Mouse (Mus musculus) mouse trophoblast stem cell (cell line): ENCODE measurements around the gene Slx1b.
"Not testable (repeated sequence)": the region's sequence is repeated elsewhere in the genome, so short reads cannot be mapped to it uniquely, and the experiment has no call there.

Source experiments
- in situ Hi-C, 2 experiments: fragments of 300-500 bp; cut with MseI, MboI; formaldehyde crosslinking; loops; 2 replicates in 1 of 2; 3 replicates in 1 of 2; pipeline ENCODE4 v1.15.1; 2025

Slx1b gene

DNA sequence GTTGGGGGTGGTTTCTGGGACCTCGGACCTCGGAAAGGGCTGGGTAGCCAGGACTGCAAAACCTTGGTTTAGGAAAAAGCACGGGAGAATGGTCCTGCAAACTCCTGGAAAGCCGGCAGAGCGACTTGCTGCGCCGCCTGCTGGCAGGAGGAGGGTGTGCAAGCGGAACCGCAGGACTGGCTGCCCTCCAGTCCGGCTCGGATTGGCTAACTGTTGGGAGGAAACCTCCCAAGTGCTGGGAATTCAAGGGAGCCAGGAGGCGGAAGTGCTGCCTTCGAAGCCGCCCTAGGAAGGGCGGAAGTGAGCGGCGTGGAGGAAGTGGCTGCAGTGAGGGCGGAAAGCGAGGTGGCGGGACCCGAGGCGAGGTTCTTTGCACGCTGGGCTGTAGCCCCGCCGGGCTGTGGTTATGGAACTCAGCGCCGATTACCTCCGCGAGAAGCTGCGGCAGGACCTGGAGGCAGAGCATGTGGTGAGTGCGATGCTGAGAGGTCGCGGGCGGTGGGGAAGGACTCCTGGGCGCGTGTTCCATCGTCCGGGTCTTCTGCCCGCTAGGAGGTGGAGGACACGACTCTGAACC, at the start of gene Slx1b:
Gene Slx1b (minus strand): TSS at position 154 of the 577 bp plus-strand sequence.
- in situ Hi-C loops: no loop called here

DNA sequence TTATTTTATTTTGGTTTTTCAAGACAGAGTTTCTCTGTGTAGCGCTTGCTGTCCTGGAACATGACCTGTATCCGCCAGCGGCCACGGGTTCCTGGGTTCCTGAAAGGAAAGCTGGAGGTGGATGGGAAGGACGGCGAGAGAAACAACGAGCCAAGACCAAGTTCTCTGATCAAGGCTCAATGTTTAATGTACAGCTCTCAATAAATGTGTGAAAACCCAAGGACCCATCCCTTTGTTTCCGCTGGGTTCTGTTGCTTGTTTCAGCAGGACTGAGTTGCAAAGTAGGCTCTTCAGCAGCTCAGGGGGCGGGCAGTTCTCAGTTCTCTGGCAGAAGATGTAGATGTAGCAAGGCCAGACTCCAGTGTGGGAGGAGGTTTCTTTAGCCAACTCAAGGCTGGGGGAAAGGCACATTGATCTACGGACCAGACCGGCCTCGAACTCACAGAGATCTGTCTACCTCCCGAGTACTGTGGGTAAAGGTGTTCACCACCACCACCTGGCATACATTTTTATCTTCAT, 46.4 kb upstream of the Slx1b start:
- in situ Hi-C loops: no loop called here

DNA sequence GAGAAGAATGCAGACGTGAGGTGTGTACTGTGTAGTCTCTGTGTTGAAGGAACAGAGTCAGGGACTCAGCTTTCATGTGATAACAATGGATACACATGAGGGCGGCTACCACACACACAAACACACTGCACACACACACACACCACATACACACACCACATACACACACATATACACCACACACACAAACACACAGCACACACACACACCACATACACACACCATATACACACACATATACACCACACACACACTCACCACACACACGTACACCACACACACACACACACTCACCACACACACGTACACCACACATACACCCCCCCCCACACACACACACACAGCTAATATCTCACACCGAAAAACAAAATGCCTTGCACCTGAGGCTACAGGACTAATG, 45.9 kb upstream of the Slx1b start:
- in situ Hi-C loops: no loop called here

DNA sequence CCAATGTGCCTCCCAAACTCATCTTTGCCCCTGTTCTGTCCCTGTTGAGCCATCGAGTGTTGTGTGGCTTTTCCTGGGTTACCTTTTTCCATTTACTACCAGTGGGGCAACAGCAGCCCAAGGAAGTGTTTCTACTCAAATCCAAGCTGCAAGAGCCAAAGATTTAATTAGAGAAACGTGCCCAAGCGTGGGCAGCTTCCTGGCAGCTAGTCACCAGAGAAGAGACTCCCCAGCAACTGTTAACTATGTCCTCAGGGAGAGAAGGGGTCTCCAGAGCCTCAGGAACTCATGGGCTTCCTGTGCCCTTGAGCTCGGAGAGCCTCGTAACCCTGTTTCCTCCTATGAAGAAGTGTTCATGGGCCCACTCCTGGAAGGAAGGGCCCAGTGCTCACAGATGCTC, 45.4 kb upstream of the Slx1b start:
- in situ Hi-C loops: no loop called here

DNA sequence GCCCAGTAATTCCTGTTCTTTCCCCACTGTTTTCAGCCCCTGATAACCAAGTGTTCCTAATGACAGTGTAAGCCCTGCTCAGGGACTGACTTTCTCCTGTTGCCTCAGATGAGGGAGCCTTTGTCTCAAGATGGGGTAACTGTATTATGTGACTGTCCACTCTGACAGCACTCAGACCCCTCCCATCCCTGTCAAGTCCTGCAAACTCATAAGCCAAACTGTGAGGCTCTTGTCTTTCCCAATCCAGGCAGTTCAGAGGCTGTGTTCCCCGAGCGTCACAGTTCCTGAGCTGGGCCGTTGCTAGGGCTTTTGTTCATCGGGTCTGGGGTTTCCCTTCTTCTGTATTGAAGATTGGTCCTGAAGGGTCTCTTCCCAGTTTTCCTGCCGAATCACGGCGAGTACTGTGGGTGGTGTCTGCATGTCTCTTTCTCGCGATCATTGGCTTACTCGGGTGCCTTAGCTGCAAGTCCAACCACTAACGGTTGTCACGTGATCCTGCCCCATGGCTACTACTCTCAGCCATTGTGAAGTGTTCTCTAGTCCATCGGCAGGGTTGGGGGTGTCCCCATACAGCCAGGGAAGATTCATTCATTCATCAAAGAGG, 44.6 kb upstream of the Slx1b start:
- in situ Hi-C loops: no loop called here

DNA sequence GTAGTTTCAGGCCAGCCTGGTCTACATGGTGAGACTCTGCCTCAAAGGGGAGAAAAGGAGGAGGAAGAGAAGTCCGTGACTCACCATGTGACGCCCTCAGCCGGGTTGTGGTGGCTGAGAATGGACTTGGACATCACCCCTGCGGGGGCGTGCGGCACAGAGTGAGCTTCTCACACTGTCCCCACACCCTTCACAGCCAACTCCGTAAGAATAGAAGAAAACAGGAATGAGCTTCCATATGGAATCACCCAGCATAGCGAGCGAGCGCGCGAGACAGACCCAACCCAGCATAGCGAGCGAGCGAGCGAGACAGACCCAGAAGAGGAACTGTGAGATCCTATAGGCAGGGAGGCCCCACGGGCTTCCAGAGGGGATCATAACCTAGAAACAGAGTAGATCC, 44.0 kb upstream of the Slx1b start:
- in situ Hi-C loops: no loop called here

DNA sequence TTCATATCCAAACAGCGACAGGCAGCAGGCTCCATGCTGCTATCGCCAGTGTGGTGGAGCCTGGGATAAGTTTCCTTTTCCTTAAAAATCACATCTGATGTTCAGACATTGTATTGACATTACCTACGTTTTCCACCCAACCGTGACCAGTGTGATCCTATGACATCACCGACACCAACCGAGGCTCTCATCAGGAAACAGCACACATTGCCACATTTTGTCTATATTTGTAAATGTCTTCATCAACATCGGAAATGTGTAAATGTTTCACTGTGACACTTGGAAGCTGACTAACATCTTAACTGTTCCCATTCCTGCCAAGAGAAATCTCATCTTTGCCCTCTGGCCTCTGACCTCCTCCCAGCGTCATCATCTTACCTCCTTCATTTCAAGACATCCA, 40.5 kb upstream of the Slx1b start:
- in situ Hi-C loops: no loop called here

DNA sequence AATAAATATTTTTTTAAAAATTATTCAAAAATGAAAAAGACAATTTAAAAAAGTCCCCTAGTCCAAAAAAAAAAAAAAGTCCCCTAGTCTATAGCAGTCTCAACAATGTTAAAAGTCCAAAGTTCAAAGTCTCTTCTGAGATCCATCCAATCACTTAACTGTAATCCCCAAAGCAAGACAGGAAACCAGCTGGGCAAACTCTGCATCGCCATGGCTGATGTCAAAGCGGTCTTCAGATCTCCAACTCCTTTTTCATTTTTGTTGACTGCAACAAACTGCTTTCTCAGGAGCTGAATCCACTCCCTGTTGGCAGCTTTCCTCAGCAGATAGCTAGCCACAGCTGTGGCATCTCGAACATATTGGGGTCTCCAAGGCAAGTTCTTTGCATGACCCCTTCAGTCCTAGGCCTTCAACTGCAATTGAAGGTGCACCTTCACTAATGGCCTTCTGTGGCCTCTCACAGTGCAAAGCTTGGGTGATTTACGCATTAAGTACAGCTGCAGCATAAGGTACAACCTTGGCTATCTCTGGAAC, 34.7 kb upstream of the Slx1b start:
- in situ Hi-C loops: not testable (repeated sequence)

DNA sequence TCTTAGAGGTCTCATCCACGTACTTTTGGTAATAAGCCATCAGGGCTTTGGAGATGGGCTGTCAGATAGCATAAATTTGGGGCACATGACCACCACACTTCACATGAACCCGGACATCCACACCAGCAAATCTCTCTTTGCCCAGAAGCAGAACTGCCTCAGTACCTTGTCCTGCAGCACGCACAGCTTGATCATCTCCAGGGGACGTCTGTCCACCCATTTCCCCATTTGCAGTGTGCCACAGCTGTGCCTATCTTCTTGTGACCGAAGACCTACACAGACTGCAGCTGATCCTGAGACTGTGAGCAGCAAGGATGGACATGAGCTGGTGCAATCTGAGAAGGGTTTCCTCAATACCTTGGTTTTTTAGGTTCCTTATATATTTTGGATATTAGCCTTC, 30.1 kb upstream of the Slx1b start:
- in situ Hi-C loops: no loop called here

DNA sequence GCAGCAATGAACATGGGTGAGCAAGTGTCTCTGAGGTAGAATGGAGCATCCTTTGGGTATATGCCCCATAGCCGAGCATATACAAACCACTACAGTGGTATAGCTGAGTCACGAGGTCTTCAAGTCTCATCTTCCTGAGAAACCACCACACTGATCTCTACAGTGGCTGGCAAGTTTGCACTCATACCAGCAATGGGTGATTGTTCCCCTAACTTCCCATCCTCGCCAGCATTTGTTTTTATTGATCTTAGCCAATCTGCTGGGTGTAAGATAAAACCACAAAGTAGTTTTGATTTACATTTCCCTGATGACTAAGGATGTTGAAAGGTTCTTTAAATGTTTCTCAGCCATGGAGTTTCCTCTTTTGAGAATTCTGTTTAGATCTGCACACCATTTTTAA, 29.5 kb upstream of the Slx1b start:
- in situ Hi-C loops: no loop called here

DNA sequence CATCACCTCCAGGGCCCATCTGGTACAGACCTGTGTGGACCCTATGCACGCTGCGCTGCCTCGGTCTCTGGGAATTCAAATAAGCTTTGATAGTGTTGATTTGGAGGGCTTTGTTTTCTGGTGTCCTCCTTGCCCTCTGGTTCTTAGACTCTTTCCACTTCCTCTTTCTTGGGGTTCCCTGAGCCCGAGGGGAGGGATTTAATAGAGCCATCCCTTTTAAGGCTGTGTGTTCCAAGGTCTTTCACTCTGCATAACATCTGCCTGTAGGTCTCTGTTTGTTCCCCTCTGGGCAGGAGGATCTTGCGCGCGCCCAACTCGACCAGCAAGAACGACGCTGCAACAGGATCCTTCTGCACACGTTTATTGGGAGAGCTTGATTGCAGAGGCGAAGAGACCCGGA, 26.1 kb upstream of the Slx1b start:
- in situ Hi-C loops: no loop called here

DNA sequence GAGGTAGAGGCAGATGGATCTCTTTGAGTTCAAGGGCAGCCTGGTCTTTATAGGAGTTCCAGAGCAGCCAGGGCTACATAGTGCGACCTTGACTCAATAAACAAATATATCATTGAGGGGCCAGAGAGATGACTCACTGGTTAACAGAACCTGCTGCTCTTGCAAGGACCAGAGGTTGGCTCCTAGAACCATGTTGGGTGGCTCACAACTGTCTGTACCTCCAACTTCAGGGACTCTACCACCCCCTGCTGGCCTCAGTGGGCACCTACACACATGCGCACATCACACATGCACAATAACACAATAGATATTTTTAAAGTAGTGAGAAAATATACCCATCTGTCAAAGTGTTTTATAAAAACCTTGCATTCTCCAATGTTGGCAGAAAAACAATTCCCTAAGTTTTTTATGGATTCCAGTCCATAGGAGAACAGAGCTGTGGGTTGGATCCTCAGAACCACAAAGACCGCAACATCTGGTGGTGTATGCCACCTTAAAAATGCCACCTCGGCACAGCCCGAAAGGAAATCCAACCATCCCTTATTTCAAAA, 23.3 kb upstream of the Slx1b start:
- in situ Hi-C loops: no loop called here

DNA sequence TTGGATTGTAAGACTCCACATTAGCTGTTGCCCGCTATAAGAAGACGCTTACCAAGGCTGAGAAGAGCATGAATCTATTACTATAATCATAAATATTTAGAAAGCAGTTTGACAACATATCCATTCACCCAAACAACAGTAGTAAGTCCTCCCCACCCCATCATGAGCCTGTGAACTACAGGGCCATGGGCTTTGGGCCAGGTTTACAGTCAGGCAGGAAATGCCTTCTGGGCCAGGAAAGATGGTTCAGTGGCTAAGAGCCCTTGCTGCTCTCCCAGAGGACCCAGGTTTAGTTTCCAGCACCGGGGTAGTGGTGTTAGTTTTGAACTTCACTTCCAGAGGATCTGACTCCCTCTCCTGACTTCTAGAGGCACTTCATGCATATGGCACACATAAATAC, 22.0 kb upstream of the Slx1b start:
- in situ Hi-C loops: no loop called here

DNA sequence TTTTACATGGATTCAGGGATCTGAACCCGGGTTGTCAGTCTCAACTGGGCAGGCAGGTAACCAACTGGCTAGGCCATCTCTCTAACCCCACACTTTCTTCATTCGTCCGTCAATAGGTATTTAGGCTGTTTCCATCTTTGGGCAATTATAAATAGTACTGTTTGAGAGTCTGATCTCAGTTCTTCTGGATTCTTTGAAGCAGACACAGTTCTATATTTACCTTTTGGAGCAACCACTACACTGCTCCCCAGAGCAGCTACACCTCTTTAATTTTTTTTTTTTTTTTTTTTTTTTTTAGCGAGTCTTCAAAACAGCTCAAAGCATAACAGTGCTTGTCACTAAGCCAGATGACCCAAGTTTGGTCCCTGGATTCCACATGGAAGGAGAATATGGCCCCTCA, 20.1 kb upstream of the Slx1b start:
- in situ Hi-C loops: no loop called here

DNA sequence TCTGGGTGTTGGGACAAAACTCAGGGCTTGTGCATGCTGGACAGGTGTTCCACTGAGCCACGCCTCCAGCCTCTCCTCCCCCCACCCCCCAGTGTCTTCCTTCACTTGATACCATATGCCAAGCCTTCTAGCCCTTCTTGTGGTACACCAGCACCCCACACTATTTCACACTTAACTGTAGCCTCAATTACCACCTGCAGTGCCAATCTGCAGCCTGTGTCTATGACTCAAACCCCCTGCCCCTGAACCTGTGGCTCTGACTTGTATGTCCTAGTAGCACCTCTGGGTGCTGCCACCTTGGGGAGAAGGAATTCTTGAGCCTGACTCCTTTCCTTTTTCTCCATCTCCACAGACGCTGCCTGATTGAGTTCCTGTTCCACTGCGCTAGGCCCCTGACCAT, 16.3 kb upstream of the Slx1b start:
- in situ Hi-C loops: no loop called here

DNA sequence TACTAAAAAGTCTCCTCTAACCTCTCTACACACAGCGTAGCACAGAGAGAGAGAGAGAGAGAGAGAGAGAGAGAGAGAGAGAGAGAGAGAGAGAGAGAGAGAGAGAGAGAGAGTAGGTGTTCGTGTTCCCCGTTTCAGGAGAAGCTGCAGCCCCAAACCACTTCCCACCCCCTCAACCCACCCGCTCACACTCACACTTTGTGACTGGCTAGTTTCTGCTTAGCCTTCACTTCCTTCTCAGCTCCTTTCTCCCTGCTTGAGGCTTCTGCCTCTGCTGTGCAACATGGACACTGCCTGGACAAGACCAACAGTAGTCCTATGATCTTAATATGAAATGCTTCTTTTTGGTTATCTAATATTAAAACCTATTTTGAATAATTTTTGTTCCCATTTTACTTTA, 14.7 kb upstream of the Slx1b start:
- in situ Hi-C loops: no loop called here

DNA sequence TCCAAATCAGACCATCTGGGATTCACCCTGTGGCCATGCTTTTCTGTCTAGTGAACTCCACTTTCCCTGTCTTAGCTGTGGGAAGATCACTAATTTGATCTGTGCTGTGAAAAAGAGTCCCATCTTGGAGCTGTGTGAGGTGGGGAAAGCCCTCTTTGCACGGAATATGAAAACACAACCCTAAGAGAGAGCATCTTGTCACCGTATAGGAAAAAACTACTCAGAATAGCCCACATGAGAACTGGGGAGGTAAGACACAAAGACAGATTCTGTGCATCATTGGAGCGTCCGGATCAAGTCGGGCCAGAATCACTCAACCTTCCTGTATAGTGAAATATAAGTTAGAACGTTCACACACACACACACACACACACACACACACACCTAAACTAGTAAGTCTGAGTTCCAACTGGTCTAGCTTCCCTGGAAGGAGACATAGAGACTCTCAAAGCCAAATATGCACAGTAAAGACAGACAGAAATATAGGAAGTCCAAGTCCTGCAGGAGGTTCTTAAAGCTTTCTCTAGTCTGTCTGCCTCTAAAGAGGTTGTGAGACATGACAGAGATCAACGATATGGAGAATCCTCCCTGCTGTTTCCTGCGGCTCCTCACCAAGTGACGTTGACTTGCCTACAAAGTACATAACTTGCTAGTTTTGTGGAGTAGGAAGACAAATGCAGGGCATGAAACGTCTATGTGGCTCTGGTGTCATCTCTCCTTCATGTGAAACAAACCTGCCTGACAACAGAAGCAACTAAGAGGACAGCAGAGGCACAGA, 12.8 kb upstream of the Slx1b start:
- in situ Hi-C loops: no loop called here

DNA sequence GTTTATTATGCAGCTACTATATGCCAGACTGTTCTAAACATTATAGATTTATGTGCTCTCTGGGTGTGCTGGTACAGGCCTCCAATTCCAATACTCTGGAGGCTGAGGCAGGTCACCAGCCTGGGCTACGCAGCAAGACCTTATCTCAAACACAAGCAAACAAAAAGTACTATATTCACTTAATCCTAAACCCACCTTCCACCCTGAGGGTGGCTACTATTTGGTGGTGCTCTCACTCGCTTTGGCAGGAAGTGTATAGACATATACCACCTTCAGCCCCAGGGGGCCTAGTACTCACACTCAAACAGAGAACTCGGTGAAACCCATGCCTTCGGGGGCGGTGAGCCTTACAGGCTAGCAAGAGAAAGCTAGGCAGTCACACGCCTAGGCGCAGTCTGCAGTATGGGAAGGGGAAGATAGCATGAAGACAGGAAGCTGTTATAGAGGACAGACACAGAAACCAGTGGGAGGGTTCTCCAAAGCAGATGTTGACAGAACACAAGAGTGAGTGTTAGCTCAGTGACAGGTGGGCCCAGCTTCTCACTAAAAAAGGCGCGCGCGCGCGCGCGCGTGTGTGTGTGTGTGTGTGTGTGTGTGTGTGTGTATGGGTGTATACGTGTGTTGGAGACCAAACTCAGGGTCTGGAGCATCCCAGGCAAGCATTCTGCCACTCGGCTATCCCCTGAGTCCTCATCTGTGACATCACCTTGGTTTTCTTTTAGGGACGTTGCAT, 12.0 kb upstream of the Slx1b start, which contains the start of gene Coro1a:
Gene Coro1a (minus strand): TSS at position 346 of the 733 bp plus-strand sequence.
- in situ Hi-C loops: no loop called here

DNA sequence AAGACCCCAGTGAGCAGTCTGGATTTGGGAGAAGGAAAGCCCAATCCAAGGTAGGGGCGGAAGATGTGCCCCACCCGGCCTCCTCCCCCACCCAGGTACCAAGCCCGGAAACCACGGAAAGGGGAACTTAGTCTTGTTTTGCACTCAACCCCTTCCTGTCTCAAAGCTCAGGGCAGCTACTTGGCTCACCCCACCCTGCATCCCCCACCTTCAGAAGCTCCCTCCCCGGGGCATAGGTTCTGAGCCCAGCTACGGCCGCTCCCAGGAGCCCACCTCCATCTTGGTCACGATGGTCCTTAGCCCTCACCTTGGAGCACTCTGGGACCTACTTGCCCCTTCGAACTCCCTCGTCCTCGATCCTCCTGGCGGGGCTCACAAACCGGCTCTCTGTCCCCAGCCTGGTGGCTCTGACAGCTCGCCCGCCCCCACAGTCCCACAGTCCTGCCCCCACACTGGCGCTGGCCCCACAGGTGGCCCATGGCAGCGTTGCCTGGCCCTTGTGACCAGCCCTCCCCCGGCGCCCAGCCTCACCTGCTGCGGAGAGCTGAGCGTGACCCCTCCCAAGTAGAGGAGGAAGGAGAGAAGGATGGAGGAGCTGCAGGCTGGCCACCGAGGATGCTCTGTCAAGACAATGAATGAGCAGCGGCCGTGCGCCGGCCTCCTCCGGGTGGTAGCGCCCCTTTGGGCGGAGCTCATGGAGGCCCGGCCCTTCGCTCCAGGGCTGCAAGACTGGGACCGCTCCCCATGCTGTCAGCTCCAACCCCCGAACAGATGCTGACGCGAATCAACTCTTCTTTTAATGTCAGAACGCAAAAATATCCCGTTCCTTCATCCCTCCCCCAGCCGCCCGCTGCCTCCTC, 8.8 kb upstream of the Slx1b start:
- in situ Hi-C loops: no loop called here

DNA sequence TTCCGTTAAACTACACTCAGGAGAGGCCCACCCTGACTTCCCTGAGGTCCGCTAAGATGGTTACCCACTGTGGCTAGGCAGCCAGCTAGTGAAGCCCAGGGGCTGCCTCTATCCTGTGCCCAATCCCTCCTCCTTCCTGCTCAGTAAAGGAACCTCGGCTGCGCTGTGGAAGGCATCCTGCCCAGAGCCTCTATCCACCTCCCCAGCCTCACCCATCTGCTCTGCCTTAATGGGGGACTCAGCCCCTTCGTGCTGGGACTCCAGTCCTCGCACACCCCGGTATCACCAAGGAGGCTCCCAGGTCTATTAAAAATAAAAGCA, 8.1 kb upstream of the Slx1b start:
- in situ Hi-C loops: no loop called here
